Mouse (Mus musculus): ENCODE measurements around the gene 1700011M02Rik. TPM values are rescaled to one million over a fixed set of nuclear protein-coding genes. Genes with fewer than 3 reads are reported as not detected.
"Not testable (repeated sequence)": the region's sequence is repeated elsewhere in the genome, so short reads cannot be mapped to it uniquely, and the experiment has no call there.

Gene 1700011M02Rik
- not detected in 2 replicates for polyA plus RNA-seq (2016; fragmentation: Nextera tagmentation; extraction: Ambion mirVana)

DNA sequence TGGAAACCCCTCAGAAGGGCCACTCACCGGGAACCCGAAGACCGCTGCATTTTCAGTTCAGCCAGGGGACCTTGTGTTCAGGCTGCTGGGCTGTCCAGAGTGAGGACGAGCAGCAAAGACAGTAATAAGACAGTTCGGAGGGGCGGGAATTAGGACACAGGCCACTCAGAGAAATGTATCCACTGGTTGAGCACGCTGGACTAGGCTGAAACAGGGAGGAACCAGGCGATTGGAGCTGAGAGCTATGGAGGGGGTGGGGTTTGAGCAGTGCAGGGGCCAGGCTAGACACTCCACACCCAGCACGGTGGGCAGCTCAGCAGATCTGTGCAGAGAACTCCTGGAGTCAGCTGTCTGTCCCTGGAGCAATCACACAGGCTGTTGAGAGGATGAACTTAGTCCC is at the start of gene 1700011M02Rik, which contains the start of gene Dmrtc1a:
1700011M02Rik (plus strand) TSS at position 319 of the 400 bp plus-strand sequence.
Dmrtc1a (minus strand) TSS at position 101 of the 400 bp plus-strand sequence.
- 90% methylated on average over 8 of the region's 9 CpGs for WGBS
- peaks cover 85% of the 10 kb centered on the region for H3K27me3 ChIP-seq (ENCODE audit: poor library complexity, severe bottlenecking)
- not testable (repeated sequence) for H3K4me1 ChIP-seq; H3K36me3 ChIP-seq (replicated peaks); H3K9me3 ChIP-seq; H3K4me3 ChIP-seq; H3K27ac ChIP-seq; DNase-seq (ENCODE audit: extremely low spot score, low spot score)

DNA sequence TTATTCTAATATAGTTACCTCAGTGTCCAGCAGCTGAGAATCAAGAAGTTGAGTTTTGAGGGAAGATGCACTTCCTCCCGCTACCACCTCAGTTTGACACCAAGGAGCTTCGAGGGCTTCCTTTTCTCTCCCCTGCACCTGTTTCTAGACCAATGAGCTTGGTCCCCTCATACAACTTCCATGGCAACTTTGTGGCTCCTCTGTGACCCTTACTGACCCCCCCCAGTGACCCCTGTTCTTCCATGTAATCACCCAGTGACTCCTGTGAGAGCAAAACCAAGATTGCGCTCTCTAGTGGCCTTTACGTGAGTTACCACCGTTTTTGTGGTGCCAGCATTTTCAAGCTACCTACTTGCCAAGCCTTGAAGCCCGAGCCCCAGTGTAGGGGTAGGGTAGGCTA is 40.8 kb upstream of the 1700011M02Rik start, which contains the start of gene 1700031F05Rik:
1700031F05Rik (minus strand) TSS at position 101 of the 400 bp plus-strand sequence.
- no peaks in the 10 kb centered on the region for H3K36me3 ChIP-seq (replicated peaks)
- no peak for DNase-seq (ENCODE audit: extremely low spot score, low spot score)
- peaks cover 40% of the 10 kb centered on the region for H3K27me3 ChIP-seq (ENCODE audit: poor library complexity, severe bottlenecking)
- H3K4me3 ChIP-seq = no peak within 1 kb of the TSS
- no peaks in the 10 kb centered on the region for H3K9me3 ChIP-seq
- no peaks in the 10 kb centered on the region for H3K4me1 ChIP-seq
- H3K27ac ChIP-seq = no peak within 1 kb of the TSS
- WGBS = 92% methylated on average over 6 of the region's 6 CpGs

DNA sequence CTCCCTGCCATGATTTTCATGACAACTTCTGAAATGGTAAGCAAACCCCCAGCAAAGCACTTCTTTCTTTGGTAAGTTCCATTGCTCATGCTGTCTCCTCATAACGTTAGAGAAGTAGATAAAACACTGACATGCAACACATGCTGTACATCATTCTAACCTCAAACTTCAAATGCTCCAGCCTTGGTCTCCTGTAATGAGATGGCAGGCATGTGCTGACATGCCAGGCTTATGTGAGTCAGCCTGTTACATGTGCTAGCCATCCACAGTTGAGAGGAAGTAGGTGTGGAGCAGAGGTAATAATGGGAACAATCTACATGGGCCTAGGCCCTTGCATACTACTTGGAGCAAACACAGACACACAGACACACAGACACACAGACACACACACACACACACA is 6.1 kb downstream of the 1700011M02Rik start:
- not testable (repeated sequence) for H3K4me3 ChIP-seq; H3K27ac ChIP-seq; DNase-seq (ENCODE audit: extremely low spot score, low spot score); H3K36me3 ChIP-seq (replicated peaks); H3K4me1 ChIP-seq; H3K9me3 ChIP-seq
- peaks cover 61% of the 10 kb centered on the region for H3K27me3 ChIP-seq (ENCODE audit: poor library complexity, severe bottlenecking)
- 79% methylated on average over 1 of the region's 1 CpGs for WGBS

DNA sequence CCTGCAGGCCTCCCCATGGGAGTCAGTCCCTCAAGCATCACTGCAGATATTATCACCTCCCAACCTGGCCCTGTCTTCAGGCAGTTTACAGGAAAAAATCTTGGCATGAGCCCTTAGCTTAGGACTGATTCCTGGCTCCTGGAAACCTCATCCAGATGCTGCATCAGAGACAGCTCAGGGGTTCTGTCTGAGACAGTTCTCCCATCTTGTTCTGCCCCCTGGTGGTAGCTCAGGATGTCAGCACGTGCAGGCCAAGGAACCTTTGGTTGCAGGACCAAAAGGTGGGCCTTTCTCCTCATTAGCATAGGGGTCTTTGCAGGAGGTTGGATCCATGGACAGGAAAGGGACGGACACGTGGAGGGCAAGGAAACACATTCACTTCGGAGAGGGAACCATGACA is 18.0 kb downstream of the 1700011M02Rik start:
- not testable (repeated sequence) for H3K36me3 ChIP-seq (replicated peaks); H3K9me3 ChIP-seq; H3K4me1 ChIP-seq; H3K4me3 ChIP-seq; H3K27ac ChIP-seq
- peak; percentile 14 for DNase-seq (ENCODE audit: extremely low spot score, low spot score)
- H3K27me3 ChIP-seq (ENCODE audit: poor library complexity, severe bottlenecking) = peaks cover 43% of the 10 kb centered on the region
- 33% methylated on average over 4 of the region's 4 CpGs for WGBS

DNA sequence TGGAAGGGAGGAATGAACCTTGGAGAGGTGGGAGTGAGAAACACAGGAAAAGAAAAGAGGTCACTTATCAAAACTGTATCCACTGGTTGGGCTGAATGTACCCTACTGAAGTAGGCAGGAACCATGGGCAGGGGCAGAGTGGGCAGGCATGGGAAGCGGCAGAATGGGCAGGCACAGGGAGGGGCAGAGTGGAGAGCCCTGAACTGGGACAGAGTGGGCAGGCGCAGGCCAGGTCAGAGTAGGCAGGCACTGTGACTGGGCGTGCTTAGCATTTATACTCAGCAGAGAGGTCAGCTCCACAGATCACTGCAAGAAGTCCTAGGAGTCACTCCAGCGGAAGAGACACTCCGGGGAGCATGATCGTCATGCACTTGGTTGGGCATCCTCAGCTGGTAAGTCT is 19.4 kb downstream of the 1700011M02Rik start, which contains the start of gene 1700018G05Rik:
1700018G05Rik (plus strand) TSS at position 301 of the 400 bp plus-strand sequence.
- WGBS = 95% methylated on average over 6 of the region's 6 CpGs

DNA sequence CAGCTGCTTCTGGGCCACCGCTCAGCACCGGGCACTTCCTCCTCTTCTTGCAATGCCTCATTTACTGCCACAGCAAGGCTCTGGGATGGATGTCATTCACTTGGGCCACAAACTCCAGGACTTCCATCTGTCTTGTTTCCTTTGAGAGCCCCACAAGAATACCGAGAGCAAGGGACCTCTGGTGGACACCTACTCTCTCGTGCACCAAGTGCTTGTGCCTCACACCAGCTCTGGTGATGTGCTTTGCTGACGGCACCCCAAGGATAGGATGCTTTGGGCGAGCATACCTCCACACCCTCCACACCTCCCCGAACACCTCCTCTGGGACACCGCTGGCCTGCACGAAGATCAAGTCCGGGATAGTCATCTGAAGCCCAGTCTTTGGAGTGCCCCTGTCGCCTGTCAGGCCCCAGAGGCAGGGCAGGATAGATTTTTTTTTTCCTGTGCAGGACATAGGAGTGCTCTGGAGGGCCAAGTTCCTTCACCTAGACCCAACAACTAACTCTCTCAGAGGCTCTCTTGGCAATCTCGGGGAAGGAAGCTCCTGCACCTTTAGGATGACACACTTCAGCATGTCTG is 24.4 kb downstream of the 1700011M02Rik start:
- peak overlapping the region; percentile 67 for H3K4me3 ChIP-seq
- no peaks in the 10 kb centered on the region for H3K9me3 ChIP-seq
- H3K36me3 ChIP-seq (replicated peaks) = no peaks in the 10 kb centered on the region
- H3K27ac ChIP-seq = peak overlapping the region; percentile 86; the same call in 1 of the 2 replicates
- no peak for DNase-seq (ENCODE audit: extremely low spot score, low spot score)
- H3K27me3 ChIP-seq (ENCODE audit: poor library complexity, severe bottlenecking) = peaks cover 77% of the 10 kb centered on the region
- peaks cover 6% of the 10 kb centered on the region; the same call in 1 of the 2 replicates for H3K4me1 ChIP-seq
- WGBS = 58% methylated on average over 12 of the region's 12 CpGs

More for the DNA sequence above, 19.4 kb downstream of the 1700011M02Rik start, which contains the start of gene 1700018G05Rik:
- not testable (repeated sequence) for H3K27ac ChIP-seq; H3K9me3 ChIP-seq; H3K4me3 ChIP-seq; H3K36me3 ChIP-seq (replicated peaks); DNase-seq (ENCODE audit: extremely low spot score, low spot score); H3K4me1 ChIP-seq
- H3K27me3 ChIP-seq (ENCODE audit: poor library complexity, severe bottlenecking) = peaks cover 37% of the 10 kb centered on the region

DNA sequence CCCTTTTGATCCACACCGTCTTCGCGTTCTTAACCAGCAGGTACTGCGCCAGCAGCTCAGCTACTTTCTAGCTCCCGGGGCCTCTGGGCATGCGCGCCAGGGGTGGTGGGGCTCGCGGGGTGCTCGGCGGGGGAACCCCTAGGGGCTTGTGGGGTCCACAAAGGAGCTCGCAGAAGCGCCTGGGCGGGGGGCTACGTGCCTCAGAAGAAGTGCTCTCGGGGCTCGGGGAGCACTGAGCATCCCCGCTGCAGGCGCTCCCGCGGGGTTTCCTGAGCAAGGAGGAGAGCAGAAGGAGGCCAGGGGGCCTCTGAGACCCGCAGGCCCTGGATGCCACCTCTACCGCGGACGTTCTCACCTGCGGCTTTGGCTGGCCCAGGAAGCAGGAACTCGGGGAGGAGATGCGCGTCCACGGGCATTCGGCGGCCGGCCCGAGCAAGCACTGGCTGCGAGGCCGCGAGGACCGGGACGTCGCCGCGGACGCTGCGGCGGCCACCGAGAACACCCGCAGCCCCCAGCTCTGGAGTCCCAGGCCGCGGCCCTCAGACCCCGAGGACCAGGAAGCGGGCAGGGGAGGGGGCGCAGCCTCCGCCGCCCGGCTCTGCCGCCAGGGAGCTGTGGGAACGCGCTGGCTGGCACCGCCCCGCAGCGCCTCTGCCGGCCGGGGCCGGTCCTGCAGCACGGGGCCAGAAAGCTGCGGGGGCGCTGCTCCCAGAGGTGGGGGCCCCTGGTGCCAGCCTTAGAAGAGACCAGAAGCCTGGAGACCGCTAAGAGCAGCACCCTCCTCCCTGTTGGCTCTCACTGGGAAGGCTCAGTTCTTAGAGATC is 25.1 kb downstream of the 1700011M02Rik start:
- Histone ChIP-seq H3K9me3 (no peaks in the 10 kb centered on the region), H3K4me3 (peak overlapping the region; percentile 67), H3K27ac (peak overlapping the region; percentile 86), H3K36me3 (replicated peaks) (no peaks in the 10 kb centered on the region), H3K27me3 (ENCODE audit: poor library complexity, severe bottlenecking) (peaks cover 76% of the 10 kb centered on the region), H3K4me1 (peaks cover 6% of the 10 kb centered on the region; the same call in 1 of the 2 replicates)
- 32% methylated on average over 60 of the region's 68 CpGs for WGBS
- DNase-seq (ENCODE audit: extremely low spot score, low spot score) = peak; percentile 39

DNA sequence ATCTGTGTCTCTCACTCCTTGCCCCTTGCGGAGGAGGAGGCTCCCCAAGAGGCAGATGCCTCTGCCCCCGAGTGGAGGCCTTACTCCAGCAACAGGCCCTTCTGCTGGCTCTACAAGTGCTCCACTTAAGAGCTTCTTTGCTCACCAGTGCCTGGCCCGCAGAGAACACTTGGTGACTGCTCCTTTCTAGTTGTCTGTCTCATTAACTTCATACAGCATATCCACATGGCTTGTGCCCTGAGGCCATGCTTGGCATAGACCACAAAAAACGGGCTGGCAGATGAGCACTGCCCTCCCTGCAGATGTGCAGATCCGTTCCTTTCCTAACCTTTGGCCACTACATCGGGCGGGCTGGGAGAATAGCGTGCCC is 25.7 kb downstream of the 1700011M02Rik start:
- Histone ChIP-seq H3K27ac (peak overlapping the region; percentile 86; the same call in 1 of the 2 replicates), H3K36me3 (replicated peaks) (no peaks in the 10 kb centered on the region), H3K4me1 (peaks cover 6% of the 10 kb centered on the region; the same call in 1 of the 2 replicates), H3K9me3 (no peaks in the 10 kb centered on the region), H3K4me3 (peak overlapping the region; percentile 67), H3K27me3 (ENCODE audit: poor library complexity, severe bottlenecking) (peaks cover 74% of the 10 kb centered on the region)
- peak; percentile 16 for DNase-seq (ENCODE audit: extremely low spot score, low spot score)
- 62% methylated on average over 8 of the region's 8 CpGs for WGBS

DNA sequence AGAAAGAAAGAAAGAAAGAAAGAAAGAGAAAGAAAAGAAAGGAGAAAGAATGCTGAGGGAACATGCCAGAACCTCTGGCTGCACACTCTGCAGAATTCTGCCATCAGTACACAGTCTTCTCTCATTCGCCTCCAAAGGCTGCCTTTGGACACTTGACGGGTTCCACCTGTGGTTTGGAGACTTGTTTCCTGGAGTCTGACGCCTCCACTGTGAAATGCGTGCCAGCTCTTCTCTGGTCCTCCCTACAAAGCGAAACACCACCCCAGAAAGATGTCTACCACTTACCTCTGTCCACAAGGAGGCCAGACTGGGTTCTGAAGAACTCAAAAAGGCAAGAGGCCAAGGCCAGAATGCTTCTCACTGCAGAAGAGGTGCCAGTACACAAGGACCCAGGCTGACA is 28.0 kb downstream of the 1700011M02Rik start:
- Histone ChIP-seq H3K27me3 (ENCODE audit: poor library complexity, severe bottlenecking) (peaks cover 75% of the 10 kb centered on the region), H3K27ac (no peak overlapping the region), H3K9me3 (no peaks in the 10 kb centered on the region), H3K4me3 (no peak overlapping the region), H3K4me1 (peaks cover 6% of the 10 kb centered on the region; the same call in 1 of the 2 replicates), H3K36me3 (replicated peaks) (no peaks in the 10 kb centered on the region)
- 83% methylated on average over 5 of the region's 5 CpGs for WGBS
- no peak for DNase-seq (ENCODE audit: extremely low spot score, low spot score)

DNA sequence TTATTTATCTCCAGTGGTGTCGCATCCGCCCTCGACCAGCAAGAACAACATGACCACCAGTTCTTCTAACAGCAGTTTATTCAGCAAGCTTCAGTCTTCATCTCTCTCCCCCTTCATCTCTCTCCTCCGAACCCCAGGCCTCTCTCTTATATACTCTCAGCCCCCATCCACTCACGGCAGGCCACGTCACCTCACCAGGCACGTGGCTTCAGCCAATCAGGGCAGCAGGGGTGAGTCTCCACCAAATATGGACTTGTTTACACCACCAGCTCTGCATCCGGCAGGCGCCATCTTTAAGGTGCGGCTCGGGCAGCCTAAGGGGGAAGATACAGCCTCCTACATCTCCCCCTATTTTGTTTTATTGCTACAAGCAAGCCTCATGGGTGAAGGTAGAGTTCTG is 41.4 kb downstream of the 1700011M02Rik start:
- H3K9me3 ChIP-seq; H3K4me3 ChIP-seq; H3K4me1 ChIP-seq; H3K27ac ChIP-seq; H3K36me3 ChIP-seq (replicated peaks); DNase-seq (ENCODE audit: extremely low spot score, low spot score): not testable (repeated sequence)
- 92% methylated on average over 11 of the region's 11 CpGs for WGBS
- H3K27me3 ChIP-seq (ENCODE audit: poor library complexity, severe bottlenecking) = peaks cover 65% of the 10 kb centered on the region

DNA sequence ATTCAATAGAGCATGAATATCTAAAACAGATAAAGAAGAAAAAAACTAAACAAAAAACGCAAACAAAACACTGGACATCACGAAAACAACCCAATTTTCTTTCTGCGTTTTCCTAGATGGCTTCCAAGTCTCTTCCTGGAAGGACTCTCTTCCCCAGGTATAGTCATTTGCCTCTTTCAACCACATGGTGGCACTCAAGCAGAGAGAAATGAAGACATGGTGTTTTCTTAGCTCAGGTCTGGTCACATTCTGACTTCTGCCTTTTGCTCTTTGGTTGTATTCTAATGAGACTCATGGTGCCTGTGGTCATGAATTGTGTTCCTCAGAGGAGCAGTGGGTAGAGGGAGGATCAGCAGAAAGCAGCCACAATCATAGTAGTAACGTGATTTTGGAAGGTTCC is 50.2 kb downstream of the 1700011M02Rik start:
- Histone ChIP-seq H3K9me3 (no peaks in the 10 kb centered on the region), H3K27me3 (ENCODE audit: poor library complexity, severe bottlenecking) (peaks cover 49% of the 10 kb centered on the region), H3K4me1 (no peaks in the 10 kb centered on the region), H3K36me3 (replicated peaks) (no peaks in the 10 kb centered on the region), H3K27ac (no peak overlapping the region), H3K4me3 (no peak overlapping the region)
- 46% methylated on average over 4 of the region's 4 CpGs for WGBS
- DNase-seq (ENCODE audit: extremely low spot score, low spot score) = no peak

Data from forebrain, embryonic 10.5 days (tissue).